Mouse (Mus musculus): ENCODE measurements around the gene Gpd1l. TPM values are rescaled to one million over a fixed set of nuclear protein-coding genes. Genes with fewer than 3 reads are reported as not detected.
A peak's percentile ranks its signal among the peaks of the same experiment; 100 is the strongest.

Gene Gpd1l
- polyA plus RNA-seq, 1 experiment from 2014 or later = 69.0 TPM

GRCm38 (mm10) chr9:114892974-114893373 is 40.8 kb downstream of the Gpd1l start:
- ATAC-seq = no peak
- CTCF ChIA-PET = no interaction called here
- POLR2A ChIA-PET = no interaction called here
- no peaks in the 10 kb centered on the region for H3K27me3 ChIP-seq
- no peak for DNase-seq (ENCODE audit: low read depth, low spot score)
- TF ChIP-seq CTCF (IDR thresholded peaks at IDR 0.05) = no peak
- in situ Hi-C loops (cut with MboI; ENCODE audit: low pct_unique_long_range_greater_than_20kb) = no loop called here

DNA sequence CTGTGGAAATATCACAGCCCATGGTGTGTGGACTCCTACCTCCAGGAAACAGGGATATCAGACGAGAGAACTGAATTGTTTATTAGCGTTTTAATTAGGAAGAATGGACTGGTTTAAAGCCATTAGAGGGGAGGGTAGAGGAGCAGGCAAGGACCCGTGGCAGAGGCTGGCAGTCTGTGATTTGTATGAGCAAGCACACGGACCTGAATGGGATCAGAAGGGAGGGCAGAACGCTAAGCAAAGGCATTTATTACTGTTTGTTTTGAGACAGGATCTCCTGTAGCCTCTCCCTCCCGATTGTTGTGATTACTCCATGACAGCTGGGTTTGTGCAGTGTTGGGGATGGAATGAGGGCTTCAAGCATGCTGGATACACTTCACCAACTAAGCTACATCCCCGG is 43.4 kb downstream of the Gpd1l start:
- ChIA-PET POLR2A (interaction anchor here (0.7 kb wide), 1 partner anchor 92 kb away, joined by 14 read pairs; no protein-coding TSS in a partner anchor), CTCF (interaction anchor here (1.0 to 1.6 kb wide), 3 partner anchors 10 to 91 kb away, joined by 3 to 5 read pairs (median 4); no protein-coding TSS in a partner anchor)
- no peak for TF ChIP-seq CTCF (IDR thresholded peaks at IDR 0.05)
- in situ Hi-C loops (cut with MboI; ENCODE audit: low pct_unique_long_range_greater_than_20kb) = no loop called here
- no peak for ATAC-seq
- no peak for DNase-seq (ENCODE audit: low read depth, low spot score)
- no peaks in the 10 kb centered on the region for H3K27me3 ChIP-seq

GRCm38 (mm10) chr9:114888856-114889407 is 44.9 kb downstream of the Gpd1l start:
- ATAC-seq (no peak), DNase-seq (ENCODE audit: low read depth, low spot score) (no peak)
- CTCF ChIA-PET = interaction anchor here (0.7 to 1.6 kb wide), 5 partner anchors 36 to 136 kb away, joined by 3 to 8 read pairs (median 5); no protein-coding TSS in a partner anchor
- TF ChIP-seq CTCF (IDR thresholded peaks at IDR 0.05) = peak; percentile 55
- POLR2A ChIA-PET = no interaction called here
- in situ Hi-C loops (cut with MboI; ENCODE audit: low pct_unique_long_range_greater_than_20kb) = no loop called here
- H3K27me3 ChIP-seq = no peaks in the 10 kb centered on the region

DNA sequence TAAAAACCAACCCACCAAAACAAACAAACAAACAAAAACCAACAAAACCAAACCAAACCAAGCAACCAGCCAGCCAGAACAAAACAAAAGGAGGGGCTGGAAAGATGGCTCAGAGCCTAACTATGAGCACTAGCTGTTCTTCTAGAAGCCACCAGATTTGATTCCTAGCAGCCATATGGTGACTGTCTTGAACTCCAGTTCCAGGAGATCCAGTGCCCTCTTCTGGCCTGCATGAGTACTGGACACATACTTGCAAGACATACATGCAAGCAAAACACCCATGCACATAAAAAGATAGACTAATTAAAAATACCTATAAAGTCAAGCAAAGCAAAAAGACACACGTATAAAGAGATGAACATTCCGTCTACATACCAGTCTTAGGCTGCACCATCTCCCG is 46.1 kb downstream of the Gpd1l start:
- CTCF ChIA-PET = interaction anchor here (1.2 to 2.0 kb wide), 5 partner anchors 32 to 89 kb away, joined by 3 to 8 read pairs (median 6); no protein-coding TSS in a partner anchor
- peak; percentile 19 for DNase-seq (ENCODE audit: low read depth, low spot score)
- ATAC-seq = peak; percentile 47
- TF ChIP-seq CTCF (IDR thresholded peaks at IDR 0.05) = peak; percentile 86
- POLR2A ChIA-PET = no interaction called here
- H3K27me3 ChIP-seq = no peaks in the 10 kb centered on the region
- in situ Hi-C loops (cut with MboI; ENCODE audit: low pct_unique_long_range_greater_than_20kb) = no loop called here

DNA sequence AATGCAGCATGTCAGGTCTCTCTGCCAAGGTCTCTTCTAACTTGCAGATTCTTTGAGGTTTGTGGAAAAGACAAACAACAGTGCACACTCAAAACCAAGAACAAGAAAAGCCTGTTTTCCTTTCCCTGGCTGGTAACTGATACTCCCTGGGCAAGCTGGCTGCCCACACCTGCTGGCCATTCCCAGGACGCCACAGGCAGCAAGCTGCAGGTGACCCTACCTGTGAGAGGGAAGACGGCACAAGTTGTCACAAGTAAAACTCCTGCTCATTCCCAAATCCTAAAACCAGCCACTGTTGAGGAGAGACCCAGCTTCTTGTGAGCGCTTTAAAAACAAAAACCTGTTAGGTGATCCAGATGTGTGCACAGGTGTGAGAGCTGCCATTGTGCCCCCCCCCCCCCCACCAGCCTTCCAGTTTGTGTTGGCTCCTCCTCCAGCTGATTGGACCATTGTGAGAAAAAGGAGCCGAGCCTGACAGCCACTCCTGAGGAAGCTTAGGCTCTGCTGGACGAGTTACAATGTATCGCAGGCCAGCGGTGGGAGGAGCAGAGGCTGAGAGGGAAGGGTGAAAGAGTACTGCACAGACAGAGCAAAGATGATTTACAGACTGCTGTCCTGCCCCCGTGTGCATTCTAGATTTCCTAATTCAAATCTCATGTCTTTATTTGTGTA is 47.7 kb downstream of the Gpd1l start:
- DNase-seq (ENCODE audit: low read depth, low spot score) (no peak), ATAC-seq (no peak)
- ChIA-PET POLR2A (no interaction called here), CTCF (interaction anchor here (2.0 kb wide), 1 partner anchor 84 kb away, joined by 6 read pairs; no protein-coding TSS in a partner anchor)
- in situ Hi-C loops (cut with MboI; ENCODE audit: low pct_unique_long_range_greater_than_20kb) = no loop called here
- H3K27me3 ChIP-seq = no peaks in the 10 kb centered on the region
- no peak for TF ChIP-seq CTCF (IDR thresholded peaks at IDR 0.05)

DNA sequence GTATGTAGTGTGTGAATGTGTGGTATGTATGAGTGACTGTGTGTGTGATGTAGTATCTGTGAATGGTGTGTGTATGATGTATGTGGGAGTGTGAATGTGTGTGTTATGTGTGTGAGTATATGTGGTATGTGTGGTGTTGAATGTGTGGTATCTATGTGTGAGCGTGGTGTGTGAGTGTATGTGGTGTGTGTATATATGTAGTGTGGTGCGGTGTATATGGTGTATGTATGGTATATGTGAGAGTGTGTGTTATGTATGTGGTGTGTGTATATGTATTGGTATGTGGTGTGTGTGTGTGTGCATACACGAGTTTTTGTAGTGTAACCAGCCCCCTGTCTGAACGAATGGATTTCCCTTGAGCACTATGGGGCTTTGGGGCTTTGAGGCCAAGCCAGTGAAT is 48.2 kb downstream of the Gpd1l start:
- TF ChIP-seq CTCF (IDR thresholded peaks at IDR 0.05) = no peak
- ATAC-seq (no peak), DNase-seq (ENCODE audit: low read depth, low spot score) (no peak)
- ChIA-PET POLR2A (no interaction called here), CTCF (no interaction called here)
- in situ Hi-C loops (cut with MboI; ENCODE audit: low pct_unique_long_range_greater_than_20kb) = no loop called here
- no peaks in the 10 kb centered on the region for H3K27me3 ChIP-seq

DNA sequence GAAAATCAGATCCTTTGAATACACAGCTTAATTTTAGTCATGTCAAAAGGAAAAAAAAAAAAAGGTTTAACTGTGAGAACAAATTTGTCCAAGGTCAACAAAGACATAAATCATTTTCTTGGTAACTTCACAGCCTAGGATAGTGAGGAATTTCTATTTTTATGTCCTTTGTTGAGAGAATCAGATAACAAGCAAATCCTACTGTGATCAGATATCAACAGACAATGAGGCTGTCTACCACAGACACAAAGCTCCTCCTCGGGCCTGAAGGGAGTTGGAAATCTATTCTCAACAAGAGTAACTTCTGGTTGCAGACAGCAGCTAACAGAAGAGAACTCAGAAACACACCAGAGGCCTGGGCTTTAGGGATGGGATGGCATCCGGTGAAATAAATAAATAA is 51.8 kb downstream of the Gpd1l start:
- CTCF ChIA-PET = interaction anchor here (0.9 to 1.9 kb wide), 4 partner anchors 25 to 128 kb away, joined by 3 to 5 read pairs (median 4); no protein-coding TSS in a partner anchor
- no peak for ATAC-seq
- POLR2A ChIA-PET = no interaction called here
- in situ Hi-C loops (cut with MboI; ENCODE audit: low pct_unique_long_range_greater_than_20kb) = loop anchor here (5.0 kb wide), 1 partner anchor 85 kb away; no protein-coding TSS in a partner anchor
- DNase-seq (ENCODE audit: low read depth, low spot score) = no peak
- TF ChIP-seq CTCF (IDR thresholded peaks at IDR 0.05) = no peak
- H3K27me3 ChIP-seq = no peaks in the 10 kb centered on the region

GRCm38 (mm10) chr9:114855327-114855726 is 78.5 kb downstream of the Gpd1l start:
- DNase-seq (ENCODE audit: low read depth, low spot score) (peak; percentile 76), ATAC-seq (peak; percentile 97)
- peak; percentile 65 for TF ChIP-seq CTCF (IDR thresholded peaks at IDR 0.05)
- ChIA-PET CTCF (interaction anchor here (1.0 to 4.9 kb wide), 6 partner anchors 11 to 50 kb away, joined by 3 to 18 read pairs (median 3); partner anchors contain the start of gene Cmtm8), POLR2A (interaction anchor here (1.0 kb wide), 1 partner anchor 13 kb away, joined by 3 read pairs; no protein-coding TSS in a partner anchor)
- in situ Hi-C loops (cut with MboI; ENCODE audit: low pct_unique_long_range_greater_than_20kb) = no loop called here
- no peaks in the 10 kb centered on the region for H3K27me3 ChIP-seq

DNA sequence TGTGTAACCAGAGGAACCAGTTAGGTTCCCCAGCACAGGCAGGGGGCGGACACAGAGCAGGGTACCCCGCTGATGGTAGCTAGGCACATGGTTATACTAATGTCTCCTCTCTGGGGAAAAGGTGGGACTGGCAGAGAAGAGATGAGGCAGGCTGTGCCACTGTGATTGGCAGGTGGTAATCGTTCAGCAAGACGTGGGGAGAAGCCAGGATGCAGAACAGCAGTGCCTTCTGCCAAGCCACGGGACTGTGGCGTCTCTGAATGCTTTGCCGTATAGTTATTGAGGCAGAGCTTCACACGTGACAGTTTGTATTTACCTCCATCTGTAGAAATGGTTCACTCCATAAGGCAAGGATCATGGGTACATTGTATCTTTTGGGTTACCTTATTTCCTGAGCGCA is 79.1 kb downstream of the Gpd1l start:
- in situ Hi-C loops (cut with MboI; ENCODE audit: low pct_unique_long_range_greater_than_20kb) = no loop called here
- CTCF ChIA-PET = interaction anchor here (1.4 to 4.9 kb wide), 2 partner anchors 11 to 15 kb away, joined by 3 to 18 read pairs; partner anchors contain the start of gene Cmtm8
- no peak for ATAC-seq
- POLR2A ChIA-PET = no interaction called here
- H3K27me3 ChIP-seq = no peaks in the 10 kb centered on the region
- no peak for TF ChIP-seq CTCF (IDR thresholded peaks at IDR 0.05)
- no peak for DNase-seq (ENCODE audit: low read depth, low spot score)

- in situ Hi-C loops (cut with MboI; ENCODE audit: low pct_unique_long_range_greater_than_20kb) = no loop called here
These were observed 80.5 kb downstream of the Gpd1l start for GRCm38 (mm10) chr9:114853336-114853735.

More at GRCm38 (mm10) chr9:114853336-114853735, 80.5 kb downstream of the Gpd1l start:
- H3K27me3 ChIP-seq = no peaks in the 10 kb centered on the region
- ATAC-seq = no peak
- no peak for DNase-seq (ENCODE audit: low read depth, low spot score)
- no peak for TF ChIP-seq CTCF (IDR thresholded peaks at IDR 0.05)
- ChIA-PET POLR2A (interaction anchor here (2.5 kb wide), 1 partner anchor 9 kb away, joined by 7 read pairs; the partner anchor contains the start of gene Cmtm8), CTCF (interaction anchor here (1.4 to 4.9 kb wide), 2 partner anchors 9 to 35 kb away, joined by 5 to 18 read pairs; partner anchors contain the start of gene Cmtm8)
